Mouse (Mus musculus): ENCODE data around the gene Gak. TPM values are rescaled to one million over a fixed set of nuclear protein-coding genes. Genes with fewer than 3 reads are reported as not detected.

The Gak gene
- total RNA-seq, 2 experiments from 2014 or later, result 65.8 to 74.6 TPM

Other genes with a start within 250 kb of the Gak start
- not detected for gene Pde6b, start 241.4 kb downstream of the Gak start, total RNA-seq (2021)
- 100 to 1,000 TPM; 786 to 795 TPM for gene Atp5k, start 195.3 kb downstream of the Gak start, total RNA-seq (2021)
- 1 to 10 TPM; 1.1 to 1.9 TPM for gene Mfsd7a, start 180.9 kb downstream of the Gak start, total RNA-seq (2021)
- gene Pcgf3, start 168.5 kb downstream of the Gak start, total RNA-seq (2021), result 10 to 100 TPM; 42.6 to 49.1 TPM
- 10 to 100 TPM in 1 of 2 experiments, 1 to 10 TPM in 1; 7.1 to 13.8 TPM for gene Cplx1, start 79.7 kb downstream of the Gak start, total RNA-seq (2021)
- gene Tmem175, start within 50 bp of the Gak start, total RNA-seq (2021), result 10 to 100 TPM; 20.3 to 22.8 TPM
- 10 to 100 TPM in 1 of 2 experiments, 1 to 10 TPM in 1; 9.0 to 15.2 TPM for gene Idua, start 30.6 kb upstream of the Gak start, total RNA-seq (2021)
- 10 to 100 TPM; 16.7 to 23.7 TPM for gene Dgkq, start 39.9 kb upstream of the Gak start, total RNA-seq (2021)
- 10 to 100 TPM in 1 of 2 experiments, 1 to 10 TPM in 1; 5.7 to 11.4 TPM for gene Slc26a1, start 45.8 kb upstream of the Gak start, total RNA-seq (2021)
- 10 to 100 TPM; 42.5 to 52.7 TPM for gene Fgfrl1, start 62.6 kb upstream of the Gak start, total RNA-seq (2021)
- not detected for gene Rnf212, start 145.2 kb upstream of the Gak start, total RNA-seq (2021)
- not detected for gene Tmed11, start 165.6 kb upstream of the Gak start, total RNA-seq (2021)
- not detected for gene Vmn2r8, start 179.1 kb upstream of the Gak start, total RNA-seq (2021)
- gene Vmn2r9, start 222.8 kb upstream of the Gak start, total RNA-seq (2021), result not detected

Measured in adrenal gland, postnatal 10 days (tissue).